Mouse (Mus musculus) embryonic fibroblast, embryonic 13.5 days (primary cell): ENCODE measurements around the gene Wif1. TPM values are rescaled to one million over a fixed set of nuclear protein-coding genes. Genes with fewer than 3 reads are reported as not detected.

Experiments used
- H3K27ac ChIP-seq: 2 replicates; pipeline ENCODE4 v1.5.1; 2012; ENCODE audit warnings: low read length, control low read depth, inconsistent platforms; ENCODE audit not compliant: insufficient read depth
- H3K4me1 ChIP-seq: 2 replicates; pipeline ENCODE4 v1.6.1; 2011; ENCODE audit warnings: low read length; ENCODE audit not compliant: control insufficient read depth, insufficient read depth
- H3K4me3 ChIP-seq: 2 replicates; pipeline ENCODE4 v1.5.1; 2011; ENCODE audit warnings: mild to moderate bottlenecking, control low read depth, low read length; ENCODE audit not compliant: insufficient read depth
- CTCF ChIP-seq: IDR thresholded peaks from 2 replicates; pipeline ENCODE4 v1.5.1; 2011; ENCODE audit warnings: mild to moderate bottlenecking, control low read depth, low read length, moderate library complexity, borderline replicate concordance; ENCODE audit not compliant: insufficient read depth
- POLR2A ChIP-seq: IDR thresholded peaks from 2 replicates; pipeline ENCODE4 v1.6.1; 2011; ENCODE audit warnings: low read depth, mild to moderate bottlenecking, control low read depth, low read length, moderate library complexity
- polyA plus RNA-seq: library from polyadenylated mRNA; stranded (reverse); fragments of >200 nt; gene quantifications from 2 replicates; pipeline ENCODE4 v1.2.4, GENCODE M21; 2011; ENCODE audit warnings: low read depth; ENCODE audit not compliant: missing spikeins, insufficient read length

The Wif1 gene
- polyA plus RNA-seq, 1 experiment: 0.70 TPM

DNA sequence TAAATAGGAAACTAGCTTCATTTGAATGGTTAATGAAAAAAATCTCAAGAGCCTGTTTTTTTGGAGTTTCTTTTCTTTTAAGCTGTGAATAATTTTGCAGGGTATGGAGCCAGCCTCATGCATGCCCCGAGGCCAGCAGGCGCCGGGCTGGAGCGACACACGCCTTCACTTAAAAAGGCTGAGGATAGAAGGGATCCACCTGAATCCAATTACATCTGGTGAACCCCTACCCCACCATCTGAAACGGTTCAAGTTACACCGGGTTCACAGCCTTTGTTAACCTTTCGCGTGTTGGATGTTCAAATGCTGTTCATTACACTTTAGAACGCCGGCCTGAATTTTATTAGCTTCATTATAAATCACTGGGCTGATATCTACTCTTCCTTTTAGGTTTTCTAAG lies 65.9 kb downstream of the Wif1 start:
- Histone ChIP-seq H3K4me1 (no peaks in the 10 kb centered on the region), H3K27ac (no peak overlapping the region), H3K4me3 (no peak overlapping the region)
- TF ChIP-seq POLR2A: no peak
- TF ChIP-seq CTCF: no peak

DNA sequence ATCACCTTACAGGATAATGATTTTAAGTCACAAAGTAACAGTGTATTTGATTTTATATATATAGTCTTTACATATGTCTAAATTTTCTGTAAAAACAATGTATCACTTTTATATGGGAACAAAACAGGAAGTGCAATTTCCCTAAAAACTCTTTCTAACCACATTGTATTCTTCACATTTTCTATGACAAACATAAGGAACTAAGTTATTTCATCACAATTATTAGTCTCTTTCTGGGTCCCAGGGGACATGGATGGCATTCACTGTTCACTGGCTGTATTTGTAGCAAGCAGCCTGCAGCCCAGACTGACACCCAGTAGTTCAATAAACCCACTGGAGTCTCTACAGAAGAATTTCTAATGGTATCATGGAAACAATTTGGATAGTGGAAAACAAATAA lies 82.4 kb downstream of the Wif1 start:
- Histone ChIP-seq H3K27ac (no peak overlapping the region), H3K4me3 (no peak overlapping the region)
- TF ChIP-seq CTCF (no peak), POLR2A (no peak)

DNA sequence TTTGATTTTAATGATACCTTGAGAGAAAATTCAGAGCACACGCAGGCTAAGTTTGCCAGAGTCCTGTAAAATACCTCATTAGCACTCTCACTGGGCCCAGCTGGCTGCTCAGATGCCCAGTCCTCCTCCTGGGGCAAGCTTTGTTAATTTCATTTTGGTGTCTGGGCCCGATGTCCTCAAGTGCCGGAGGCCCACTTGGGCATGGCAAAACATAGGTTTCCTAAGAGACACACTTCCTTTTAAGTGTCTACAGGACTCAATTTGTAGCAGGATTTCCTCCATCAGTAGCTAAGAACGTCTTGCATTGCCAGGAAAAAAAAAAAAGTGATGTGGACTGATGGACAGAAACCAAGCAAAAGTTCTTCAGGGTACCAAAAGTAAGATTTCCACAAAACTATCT lies 82.9 kb downstream of the Wif1 start:
- TF ChIP-seq POLR2A (no peak), CTCF (no peak)
- Histone ChIP-seq H3K4me1 (no peaks in the 10 kb centered on the region), H3K4me3 (no peak overlapping the region), H3K27ac (no peak overlapping the region)

More for the DNA sequence above, 82.4 kb downstream of the Wif1 start:
- no peaks in the 10 kb centered on the region for H3K4me1 ChIP-seq

DNA sequence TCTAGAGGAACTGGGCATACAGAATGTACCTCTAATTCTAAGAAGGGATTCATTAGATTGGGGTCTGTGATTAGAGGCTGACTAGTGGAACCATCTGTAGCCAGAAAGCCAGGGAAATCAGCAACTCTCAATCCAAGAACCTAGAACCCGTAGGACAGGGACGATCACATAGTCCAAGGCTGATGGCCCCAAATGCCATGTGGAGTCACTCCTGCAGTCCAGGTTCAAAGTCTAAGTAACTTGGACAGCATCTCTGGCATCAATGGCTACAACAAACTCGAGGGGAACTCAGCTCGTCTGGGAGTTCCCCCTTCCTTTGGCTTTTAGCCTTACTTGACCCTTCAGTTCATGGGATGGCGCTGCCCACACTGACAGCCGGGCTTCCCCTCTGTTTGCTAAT lies 87.0 kb downstream of the Wif1 start:
- Histone ChIP-seq H3K4me3 (no peak overlapping the region), H3K27ac (no peak overlapping the region), H3K4me1 (no peaks in the 10 kb centered on the region)
- TF ChIP-seq CTCF: no peak
- no peak for TF ChIP-seq POLR2A

DNA sequence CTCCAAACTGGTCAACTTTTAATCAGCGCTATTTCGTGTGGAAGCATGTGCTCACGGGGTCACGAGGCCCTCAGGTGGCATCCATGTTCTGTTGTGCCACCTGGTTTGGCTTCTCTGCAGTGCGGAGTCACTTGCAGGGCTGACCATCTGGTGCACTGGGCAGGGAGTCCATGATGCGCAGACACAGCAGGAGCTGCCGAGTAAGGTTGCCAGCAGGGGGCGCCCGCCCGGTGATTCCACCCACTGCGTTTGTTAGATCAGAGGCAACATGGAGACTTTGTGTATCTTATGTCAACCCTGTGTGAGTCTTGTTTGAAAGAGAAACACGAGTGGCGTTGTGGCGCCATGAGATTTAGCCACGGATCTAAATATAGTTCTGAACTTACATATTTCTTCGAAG lies 90.7 kb downstream of the Wif1 start:
- Histone ChIP-seq H3K4me1 (no peaks in the 10 kb centered on the region), H3K27ac (no peak overlapping the region), H3K4me3 (no peak overlapping the region)
- TF ChIP-seq CTCF (no peak), POLR2A (no peak)

DNA sequence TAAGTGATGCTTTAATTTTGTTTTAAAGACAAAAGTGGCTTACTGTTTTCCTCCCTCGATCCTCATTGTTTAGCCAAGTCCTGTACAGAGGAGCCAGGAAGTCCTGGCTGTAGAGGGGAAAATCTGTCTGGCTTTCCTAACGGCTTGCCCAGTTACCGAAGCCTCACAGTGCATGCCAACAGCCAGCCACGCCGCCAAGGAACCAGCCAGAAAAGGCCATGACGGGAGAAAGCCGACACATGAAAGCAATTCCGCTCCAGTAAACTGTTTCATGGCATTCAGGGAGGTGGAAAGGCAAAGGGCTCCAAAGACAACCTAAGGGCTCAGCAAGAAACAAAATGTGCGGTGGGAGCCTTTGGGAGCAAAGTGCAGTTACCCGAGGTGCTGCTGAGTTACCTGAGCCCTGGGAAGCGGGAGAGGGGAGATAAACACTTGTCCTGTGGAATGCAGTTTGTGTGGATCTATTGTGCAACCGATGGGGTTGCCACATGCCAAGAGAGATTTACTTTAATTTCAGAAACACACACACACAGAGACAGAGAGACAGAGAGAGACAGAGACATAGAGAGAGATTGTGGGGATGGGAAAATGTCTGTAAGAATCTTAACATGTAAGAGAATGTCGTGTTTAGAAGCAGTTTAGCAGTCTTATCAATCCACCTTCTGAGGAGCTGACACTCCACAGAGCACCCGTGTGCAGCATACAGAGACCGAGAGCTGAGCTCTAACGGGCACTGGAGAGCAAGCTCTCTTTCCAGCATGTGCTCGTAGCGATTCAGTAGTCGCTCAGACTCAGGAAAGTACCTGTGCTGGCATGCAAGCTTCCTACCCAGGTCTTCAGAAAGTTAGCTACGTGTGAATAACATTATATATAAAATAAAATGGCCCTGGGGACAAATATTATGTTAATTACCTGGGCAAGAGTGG lies 95.5 kb downstream of the Wif1 start:
- TF ChIP-seq POLR2A (no peak), CTCF (no peak)
- Histone ChIP-seq H3K27ac (no peak overlapping the region), H3K4me1 (no peaks in the 10 kb centered on the region)

More for the DNA sequence above, 95.5 kb downstream of the Wif1 start:
- no peak overlapping the region for H3K4me3 ChIP-seq

Other genes with a start within 250 kb of the Wif1 start
- 181 and 191 TPM in 2 replicates for gene Msrb3, start 134.9 kb upstream of the Wif1 start, polyA plus RNA-seq
- 11.2 and 13.0 TPM in 2 replicates for gene Lemd3, start 54.6 kb upstream of the Wif1 start, polyA plus RNA-seq